Mouse (Mus musculus): ENCODE results near the gene Micu1. TPM values are rescaled to one million over a fixed set of nuclear protein-coding genes. Genes with fewer than 3 reads are reported as not detected.
"Not testable (repeated sequence)": the region's sequence is repeated elsewhere in the genome, so short reads cannot be mapped to it uniquely, and the experiment has no call there.

Micu1 gene
- polyA plus RNA-seq, 1 experiment from 2014 or later, result 40.1 TPM

DNA sequence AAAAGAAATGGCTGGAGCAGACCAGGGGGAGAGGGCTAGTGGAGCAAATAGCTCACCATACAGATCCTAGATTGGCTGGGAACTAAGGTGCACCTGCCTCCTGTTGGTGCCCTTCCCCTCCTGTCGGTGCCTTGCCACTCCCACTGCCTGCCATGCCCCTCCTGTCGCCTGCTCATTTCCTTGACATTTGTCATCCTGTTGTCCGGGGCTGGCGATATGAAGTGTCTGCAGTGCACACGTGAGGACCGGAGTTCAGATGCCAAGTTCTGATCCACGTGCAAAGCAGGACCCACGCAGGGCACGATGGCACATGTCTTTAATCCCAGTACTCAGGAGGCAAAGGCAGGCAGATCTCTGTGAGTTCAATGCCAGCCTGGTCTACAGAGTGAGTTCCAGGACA is 158.4 kb downstream of the Micu1 start:
- no peaks in the 10 kb centered on the region for H3K36me3 ChIP-seq (ENCODE audit: control insufficient read depth, insufficient read depth)
- H3K27me3 ChIP-seq (ENCODE audit: control insufficient read depth, insufficient read depth, low read length), result no peaks in the 10 kb centered on the region
- H3K9me3 ChIP-seq (replicated peaks; ENCODE audit: control insufficient read depth, low read length), result no peaks in the 10 kb centered on the region
- ATAC-seq (replicated peaks; ENCODE audit: extremely low read depth, insufficient read depth, low FRiP score), result no peak
- WGBS, result 79% methylated on average over 9 of the region's 9 CpGs
- no peak overlapping the region for H3K4me3 ChIP-seq (ENCODE audit: low read length)
- no peak overlapping the region for H3K27ac ChIP-seq (ENCODE audit: low read length)
- no peak overlapping the region for H3K4me2 ChIP-seq (ENCODE audit: low read depth, low read length)
- no peak overlapping the region for H3K9ac ChIP-seq (ENCODE audit: low read length)
- H3K4me1 ChIP-seq (ENCODE audit: control insufficient read depth, insufficient read depth, low read length), result peaks cover 5% of the 10 kb centered on the region

- Histone ChIP-seq H3K4me2 (ENCODE audit: low read depth, low read length) (no peak overlapping the region), H3K27me3 (ENCODE audit: control insufficient read depth, insufficient read depth, low read length) (no peaks in the 10 kb centered on the region), H3K9ac (ENCODE audit: low read length) (no peak overlapping the region), H3K4me1 (ENCODE audit: control insufficient read depth, insufficient read depth, low read length) (peaks cover 5% of the 10 kb centered on the region), H3K27ac (ENCODE audit: low read length) (no peak overlapping the region), H3K4me3 (ENCODE audit: low read length) (no peak overlapping the region), H3K9me3 (replicated peaks; ENCODE audit: control insufficient read depth, low read length) (no peaks in the 10 kb centered on the region), H3K36me3 (ENCODE audit: control insufficient read depth, insufficient read depth) (no peaks in the 10 kb centered on the region)
- no peak for ATAC-seq (replicated peaks; ENCODE audit: extremely low read depth, insufficient read depth, low FRiP score)
- 70% methylated on average over 10 of the region's 10 CpGs for WGBS
Observed at GRCm38 (mm10) chr10:59861201-59861600, 158.9 kb downstream of the Micu1 start.

DNA sequence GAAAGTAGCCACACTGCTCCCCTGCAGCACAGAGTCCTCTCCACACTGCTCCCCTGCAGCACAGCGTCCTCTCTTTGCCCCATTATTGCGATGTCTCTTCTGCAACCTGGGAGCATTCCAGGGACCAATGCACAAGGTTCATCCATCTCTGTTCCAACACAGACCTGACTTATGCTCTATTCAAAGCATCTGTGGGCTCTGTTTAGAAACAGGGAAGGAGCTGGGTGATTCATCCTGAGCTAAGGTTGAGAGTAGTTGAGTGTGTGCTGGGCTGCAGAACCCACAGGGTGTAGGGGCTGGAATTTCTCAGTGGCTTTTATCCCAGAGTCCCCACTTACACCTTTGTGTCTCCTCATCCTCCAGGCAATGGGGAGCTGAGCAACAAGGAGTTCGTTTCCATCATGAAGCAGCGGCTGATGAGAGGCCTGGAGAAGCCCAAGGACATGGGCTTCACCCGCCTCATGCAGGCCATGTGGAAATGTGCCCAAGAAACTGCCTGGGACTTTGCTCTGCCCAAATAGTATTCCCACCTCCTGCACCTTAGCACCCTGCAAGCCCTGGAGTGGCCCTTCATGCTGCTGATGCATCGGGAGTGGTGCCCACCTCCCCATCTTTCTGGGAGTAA is 160.7 kb downstream of the Micu1 start:
- no peak for ATAC-seq (replicated peaks; ENCODE audit: extremely low read depth, insufficient read depth, low FRiP score)
- Histone ChIP-seq H3K4me3 (ENCODE audit: low read length) (no peak overlapping the region), H3K36me3 (ENCODE audit: control insufficient read depth, insufficient read depth) (no peaks in the 10 kb centered on the region), H3K4me1 (ENCODE audit: control insufficient read depth, insufficient read depth, low read length) (peaks cover 5% of the 10 kb centered on the region), H3K9ac (ENCODE audit: low read length) (no peak overlapping the region), H3K27ac (ENCODE audit: low read length) (no peak overlapping the region), H3K9me3 (replicated peaks; ENCODE audit: control insufficient read depth, low read length) (no peaks in the 10 kb centered on the region), H3K4me2 (ENCODE audit: low read depth, low read length) (no peak overlapping the region), H3K27me3 (ENCODE audit: control insufficient read depth, insufficient read depth, low read length) (no peaks in the 10 kb centered on the region)
- WGBS, result 88% methylated on average over 6 of the region's 6 CpGs

DNA sequence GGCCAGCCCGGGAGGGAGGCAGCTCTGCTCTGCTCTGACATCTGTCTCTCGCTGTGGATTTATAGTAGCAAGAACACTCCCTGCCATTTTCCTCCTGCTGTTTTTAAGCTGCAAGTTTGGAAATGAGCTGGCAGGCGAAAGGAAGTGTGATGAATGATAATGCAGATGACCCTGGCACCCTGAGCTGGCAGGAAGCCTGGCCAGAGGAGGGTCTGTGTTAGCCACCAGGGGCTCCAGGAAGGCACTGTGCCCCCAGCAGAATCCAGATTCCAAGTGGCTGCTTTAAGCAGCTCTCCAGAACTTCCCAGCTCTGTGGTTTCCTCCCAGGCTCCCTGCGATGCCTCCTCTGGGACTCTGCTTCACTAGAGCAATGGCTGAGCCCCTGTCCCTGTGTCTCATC is 161.3 kb downstream of the Micu1 start:
- 54% methylated on average over 4 of the region's 4 CpGs for WGBS

DNA sequence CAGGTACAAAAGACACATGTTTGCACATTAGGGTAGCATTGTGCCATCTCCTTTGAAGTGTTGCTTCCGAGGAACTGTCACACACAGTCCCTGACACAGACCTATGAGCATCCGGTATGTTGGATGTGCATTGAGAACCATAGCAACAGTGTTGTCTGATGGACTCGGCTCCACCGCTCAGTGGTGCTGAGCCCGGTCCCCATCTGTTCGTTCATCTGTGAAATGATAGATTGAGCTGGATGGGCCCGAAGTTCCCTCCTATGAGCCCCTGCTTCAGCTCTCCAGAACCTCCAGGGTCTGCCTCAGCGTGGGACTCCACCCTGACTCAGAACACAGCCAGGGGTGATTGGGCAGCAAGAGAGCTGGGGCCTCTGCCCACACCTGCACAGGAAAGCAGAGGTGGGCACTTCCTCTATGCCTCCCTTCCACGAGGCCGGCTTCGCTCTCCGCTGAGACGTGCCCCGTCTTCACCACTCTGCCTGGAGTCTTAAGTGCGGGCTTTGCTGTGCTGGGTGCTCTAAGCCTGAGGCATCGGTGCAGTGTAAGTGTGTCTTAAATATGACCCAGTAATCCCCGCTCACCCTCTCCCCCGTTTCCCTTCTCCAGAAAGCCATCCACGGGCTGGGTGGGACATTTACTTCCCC is 162.1 kb downstream of the Micu1 start:
- Histone ChIP-seq H3K4me2 (ENCODE audit: low read depth, low read length) (no peak overlapping the region), H3K27me3 (ENCODE audit: control insufficient read depth, insufficient read depth, low read length) (no peaks in the 10 kb centered on the region), H3K4me1 (ENCODE audit: control insufficient read depth, insufficient read depth, low read length) (peaks cover 5% of the 10 kb centered on the region), H3K36me3 (ENCODE audit: control insufficient read depth, insufficient read depth) (no peaks in the 10 kb centered on the region), H3K9ac (ENCODE audit: low read length) (no peak overlapping the region), H3K27ac (ENCODE audit: low read length) (no peak overlapping the region), H3K4me3 (ENCODE audit: low read length) (no peak overlapping the region), H3K9me3 (replicated peaks; ENCODE audit: control insufficient read depth, low read length) (no peaks in the 10 kb centered on the region)
- no peak for ATAC-seq (replicated peaks; ENCODE audit: extremely low read depth, insufficient read depth, low FRiP score)
- WGBS, result 82% methylated on average over 19 of the region's 19 CpGs

More for the DNA sequence above, 161.3 kb downstream of the Micu1 start:
- Histone ChIP-seq H3K27me3 (ENCODE audit: control insufficient read depth, insufficient read depth, low read length) (no peaks in the 10 kb centered on the region), H3K36me3 (ENCODE audit: control insufficient read depth, insufficient read depth) (no peaks in the 10 kb centered on the region), H3K9me3 (replicated peaks; ENCODE audit: control insufficient read depth, low read length) (no peaks in the 10 kb centered on the region), H3K4me2 (ENCODE audit: low read depth, low read length) (no peak overlapping the region), H3K27ac (ENCODE audit: low read length) (no peak overlapping the region), H3K4me1 (ENCODE audit: control insufficient read depth, insufficient read depth, low read length) (peaks cover 5% of the 10 kb centered on the region), H3K9ac (ENCODE audit: low read length) (no peak overlapping the region), H3K4me3 (ENCODE audit: low read length) (no peak overlapping the region)
- no peak for ATAC-seq (replicated peaks; ENCODE audit: extremely low read depth, insufficient read depth, low FRiP score)

- WGBS, result 34% methylated on average over 13 of the region's 13 CpGs
- peak; percentile 71 for ATAC-seq (replicated peaks; ENCODE audit: extremely low read depth, insufficient read depth, low FRiP score)
- peaks cover 5% of the 10 kb centered on the region for H3K4me1 ChIP-seq (ENCODE audit: control insufficient read depth, insufficient read depth, low read length)
- no peaks in the 10 kb centered on the region for H3K36me3 ChIP-seq (ENCODE audit: control insufficient read depth, insufficient read depth)
- no peak overlapping the region for H3K4me2 ChIP-seq (ENCODE audit: low read depth, low read length)
- no peak overlapping the region for H3K27ac ChIP-seq (ENCODE audit: low read length)
- H3K4me3 ChIP-seq (ENCODE audit: low read length), result no peak overlapping the region
- no peaks in the 10 kb centered on the region for H3K27me3 ChIP-seq (ENCODE audit: control insufficient read depth, insufficient read depth, low read length)
- H3K9me3 ChIP-seq (replicated peaks; ENCODE audit: control insufficient read depth, low read length), result no peaks in the 10 kb centered on the region
- no peak overlapping the region for H3K9ac ChIP-seq (ENCODE audit: low read length)
Observed at GRCm38 (mm10) chr10:59864884-59865726, 162.8 kb downstream of the Micu1 start.

- H3K9ac ChIP-seq (ENCODE audit: low read length), result no peak overlapping the region
- H3K4me2 ChIP-seq (ENCODE audit: low read depth, low read length), result no peak overlapping the region
- no peak overlapping the region for H3K4me3 ChIP-seq (ENCODE audit: low read length)
- ATAC-seq (replicated peaks; ENCODE audit: extremely low read depth, insufficient read depth, low FRiP score), result no peak
- WGBS, result 57% methylated on average over 11 of the region's 11 CpGs
- no peak overlapping the region for H3K27ac ChIP-seq (ENCODE audit: low read length)
- no peaks in the 10 kb centered on the region for H3K9me3 ChIP-seq (replicated peaks; ENCODE audit: control insufficient read depth, low read length)
- H3K36me3 ChIP-seq (ENCODE audit: control insufficient read depth, insufficient read depth), result no peaks in the 10 kb centered on the region
- H3K4me1 ChIP-seq (ENCODE audit: control insufficient read depth, insufficient read depth, low read length), result peaks cover 4% of the 10 kb centered on the region
- H3K27me3 ChIP-seq (ENCODE audit: control insufficient read depth, insufficient read depth, low read length), result no peaks in the 10 kb centered on the region
Observed at GRCm38 (mm10) chr10:59868266-59868665, 166.0 kb downstream of the Micu1 start.

- Histone ChIP-seq H3K9me3 (replicated peaks; ENCODE audit: control insufficient read depth, low read length) (no peaks in the 10 kb centered on the region), H3K27ac (ENCODE audit: low read length) (no peak overlapping the region), H3K4me3 (ENCODE audit: low read length) (no peak overlapping the region), H3K9ac (ENCODE audit: low read length) (no peak overlapping the region), H3K4me2 (ENCODE audit: low read depth, low read length) (no peak overlapping the region), H3K4me1 (ENCODE audit: control insufficient read depth, insufficient read depth, low read length) (no peaks in the 10 kb centered on the region), H3K36me3 (ENCODE audit: control insufficient read depth, insufficient read depth) (no peaks in the 10 kb centered on the region), H3K27me3 (ENCODE audit: control insufficient read depth, insufficient read depth, low read length) (no peaks in the 10 kb centered on the region)
- WGBS, result 84% methylated on average over 6 of the region's 6 CpGs
- ATAC-seq (replicated peaks; ENCODE audit: extremely low read depth, insufficient read depth, low FRiP score), result no peak
Observed at GRCm38 (mm10) chr10:59870038-59870437, 167.8 kb downstream of the Micu1 start.

- not testable (repeated sequence) for H3K4me2 ChIP-seq (ENCODE audit: low read depth, low read length); H3K9me3 ChIP-seq (replicated peaks; ENCODE audit: control insufficient read depth, low read length); ATAC-seq (replicated peaks; ENCODE audit: extremely low read depth, insufficient read depth, low FRiP score); H3K9ac ChIP-seq (ENCODE audit: low read length); H3K4me3 ChIP-seq (ENCODE audit: low read length); H3K36me3 ChIP-seq (ENCODE audit: control insufficient read depth, insufficient read depth); H3K4me1 ChIP-seq (ENCODE audit: control insufficient read depth, insufficient read depth, low read length); H3K27ac ChIP-seq (ENCODE audit: low read length); H3K27me3 ChIP-seq (ENCODE audit: control insufficient read depth, insufficient read depth, low read length)
- WGBS, result 88% methylated on average over 4 of the region's 4 CpGs
Observed at GRCm38 (mm10) chr10:59872651-59873050, 170.4 kb downstream of the Micu1 start.

Measured in heart, embryonic 16.5 days (tissue).